In the genomic region with DNA sequence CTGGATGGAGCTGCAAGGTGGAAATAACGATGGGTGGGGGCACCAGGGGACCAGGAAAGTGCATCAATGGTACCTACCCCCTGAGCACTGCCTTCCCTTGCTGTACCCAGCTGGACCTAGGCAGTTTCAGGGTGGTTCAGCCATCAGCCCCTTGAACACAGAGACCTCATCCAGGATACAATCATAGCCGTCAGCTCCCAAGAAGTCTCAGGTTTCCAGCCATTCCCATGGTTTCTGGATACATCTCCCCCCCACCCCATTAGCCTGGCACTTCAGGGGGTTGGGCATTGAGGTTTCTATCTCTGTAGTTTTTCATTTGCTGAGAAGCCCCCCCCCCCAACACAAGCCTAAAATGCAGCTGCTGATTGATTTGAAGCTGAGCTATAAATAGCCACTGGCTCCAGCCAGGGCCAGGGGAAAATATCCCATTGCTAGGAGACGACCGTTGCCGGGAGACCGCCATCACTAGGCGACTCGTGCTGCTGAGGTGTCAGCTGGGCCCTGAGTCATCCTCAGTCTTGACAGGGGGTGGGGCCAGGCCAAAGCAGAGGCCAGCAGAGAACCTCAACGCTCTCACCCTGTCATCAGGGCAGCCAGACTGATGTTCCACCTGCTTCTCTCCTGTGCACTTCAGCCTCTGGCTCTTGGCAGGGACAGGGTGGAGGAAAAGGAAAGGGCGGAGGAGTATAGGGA, we compare ENCODE assay signal across 9 mouse cellular contexts. TPM values are rescaled to one million over a fixed set of nuclear protein-coding genes. Genes with fewer than 3 reads are reported as not detected.
DNase-seq lines count a peak whose midpoint lies in the region; ATAC-seq and TF ChIP-seq lines count a peak whose summit lies in the region.
"Had no signal": no experiment of that assay in that cellular context is flagged by ENCODE, and none has a peak within 500 bp of the region (broad histone marks: within the 10 kb centered on the region; RNA-seq: fewer than 3 reads in every experiment).

No protein-coding gene starts in this region.

- no peaks in the 10 kb centered on the region for H3K9me3 ChIP-seq in forebrain, embryonic 16.5 days (ENCODE audit: control insufficient read depth, low read length)
- H3K9me3 ChIP-seq in hindbrain, embryonic 12.5 days (replicated peaks) = no peaks in the 10 kb centered on the region
- H3K9me3 ChIP-seq in limb, embryonic 14.5 days (ENCODE audit: control insufficient read depth, low read length) = no peaks in the 10 kb centered on the region
- H3K9me3 ChIP-seq: liver, embryonic 13.5 days had no signal

- peak; percentile 88 for ATAC-seq in forebrain, embryonic 16.5 days
- peak; percentile 93 for ATAC-seq in hindbrain, embryonic 12.5 days (ENCODE audit: low FRiP score)
- peak; percentile 58; the same call in 1 of the 2 replicates for ATAC-seq in limb, embryonic 14.5 days (ENCODE audit: low FRiP score, low read depth)

- 8% methylated on average over 10 of the region's 10 CpGs for WGBS in forebrain, embryonic 16.5 days
- 4% methylated on average over 10 of the region's 10 CpGs for WGBS in hindbrain, embryonic 12.5 days
- WGBS in limb, embryonic 14.5 days = 11% methylated on average over 10 of the region's 10 CpGs

- peak overlapping the region; percentile 40 for H3K9ac ChIP-seq in forebrain, embryonic 16.5 days (replicated peaks; ENCODE audit: low read depth, low read length)
- H3K9ac ChIP-seq in hindbrain, embryonic 12.5 days = peak overlapping the region; percentile 28
- no peak overlapping the region; the same call in 1 of the 2 replicates for H3K9ac ChIP-seq in limb, embryonic 14.5 days (ENCODE audit: low read depth, low read length, severe bottlenecking)
- H3K9ac ChIP-seq: liver, embryonic 13.5 days had no signal

- H3K27me3 ChIP-seq in forebrain, embryonic 16.5 days (replicated peaks; ENCODE audit: control insufficient read depth, insufficient read depth, low read length) = no peaks in the 10 kb centered on the region
- no peaks in the 10 kb centered on the region; the same call in 1 of the 2 replicates for H3K27me3 ChIP-seq in hindbrain, embryonic 12.5 days
- peaks cover under 1% of the 10 kb centered on the region; the same call in 1 of the 2 replicates for H3K27me3 ChIP-seq in limb, embryonic 14.5 days (ENCODE audit: control insufficient read depth, insufficient read depth, low read length)

- peak overlapping the region; percentile 65 for H3K27ac ChIP-seq in forebrain, embryonic 16.5 days (ENCODE audit: low read length)
- peak overlapping the region; percentile 94 for H3K27ac ChIP-seq in hindbrain, embryonic 12.5 days
- H3K27ac ChIP-seq in limb, embryonic 14.5 days (replicated peaks; ENCODE audit: low read depth, low read length) = no peak overlapping the region
- H3K27ac ChIP-seq: liver, embryonic 13.5 days had no signal

- DNase-seq in 3T3-L1 (ENCODE audit: low read depth, low spot score) = peak; percentile 92
- DNase-seq in adrenal gland, adult 2 months = peak; percentile 91
- DNase-seq in limb, embryonic 14.5 days (ENCODE audit: low spot score) = peak; percentile 30
- peak; percentile 48 for DNase-seq in skeletal muscle tissue, adult 2 months (ENCODE audit: low read depth, low spot score)
- DNase-seq in kidney, postnatal 25 days = no peak
- DNase-seq in urinary bladder, postnatal 4 days (ENCODE audit: low spot score in 2 of 2) = no peak
- DNase-seq: liver, embryonic 13.5 days had no signal

- H3K4me1 ChIP-seq in forebrain, embryonic 16.5 days (replicated peaks; ENCODE audit: control insufficient read depth, insufficient read depth, low read length) = peaks cover 14% of the 10 kb centered on the region
- H3K4me1 ChIP-seq in hindbrain, embryonic 12.5 days = peaks cover 29% of the 10 kb centered on the region
- no peaks in the 10 kb centered on the region for H3K4me1 ChIP-seq in limb, embryonic 14.5 days (ENCODE audit: control insufficient read depth, insufficient read depth, low read length)
- H3K4me1 ChIP-seq: liver, embryonic 13.5 days had no signal

- no peak overlapping the region for H3K4me3 ChIP-seq in forebrain, embryonic 16.5 days (replicated peaks; ENCODE audit: low read length)
- no peak overlapping the region; the same call in 1 of the 2 replicates for H3K4me3 ChIP-seq in hindbrain, embryonic 12.5 days
- H3K4me3 ChIP-seq in limb, embryonic 14.5 days (replicated peaks; ENCODE audit: low read length) = no peak overlapping the region
- H3K4me3 ChIP-seq: liver, embryonic 13.5 days had no signal

- peak overlapping the region; percentile 24 for H3K4me2 ChIP-seq in forebrain, embryonic 16.5 days (ENCODE audit: low read length)
- peak overlapping the region; percentile 39 for H3K4me2 ChIP-seq in hindbrain, embryonic 12.5 days (replicated peaks)
- no peak overlapping the region for H3K4me2 ChIP-seq in limb, embryonic 14.5 days (replicated peaks; ENCODE audit: low read depth, low read length, severe bottlenecking)
- H3K4me2 ChIP-seq: liver, embryonic 13.5 days had no signal

- H3K36me3 ChIP-seq in forebrain, embryonic 16.5 days (ENCODE audit: control insufficient read depth, insufficient read depth) = no peaks in the 10 kb centered on the region
- no peaks in the 10 kb centered on the region for H3K36me3 ChIP-seq in hindbrain, embryonic 12.5 days
- no peaks in the 10 kb centered on the region for H3K36me3 ChIP-seq in limb, embryonic 14.5 days (ENCODE audit: control insufficient read depth, insufficient read depth, low read length)
- H3K36me3 ChIP-seq: liver, embryonic 13.5 days had no signal

- no peak for TF ChIP-seq POLR2A in limb, embryonic 14.5 days (IDR thresholded peaks at IDR 0.05; ENCODE audit: borderline replicate concordance, extremely low read depth, insufficient read depth, insufficient read length)

RNA-seq across cellular contexts. Expression of gene Fbxl16, which starts 5.9 kb away (rescaled TPM):
- total RNA-seq in adrenal gland, adult 2 months (2021) = 10 to 100 TPM; 26.6 to 54.4 TPM
- polyA plus RNA-seq in adrenal gland, adult 2 months (2012; rRNA removed) = 60.7 and 90.6 TPM in 2 replicates
- polyA plus RNA-seq in forebrain, embryonic 16.5 days (2015; fragmentation: Nextera tagmentation; extraction: Ambion mirVana) = 33.0 and 43.5 TPM in 2 replicates
- polyA plus RNA-seq in hindbrain, embryonic 12.5 days (2016; fragmentation: Nextera tagmentation; extraction: Ambion mirVana) = 22.8 and 23.5 TPM in 2 replicates
- 6.5 and 12.2 TPM in 2 replicates for polyA plus RNA-seq in limb, embryonic 14.5 days (2012; rRNA removed)
- 2.0 and 2.5 TPM in 2 replicates for polyA plus RNA-seq in limb, embryonic 14.5 days (2014; fragmentation: Nextera tagmentation; extraction: Ambion mirVana)

RNA-seq across cellular contexts. Expression of gene Metrn, which starts 6.0 kb away (rescaled TPM):
- 10 to 100 TPM; 16.8 to 33.1 TPM for total RNA-seq in adrenal gland, adult 2 months (2021)
- polyA plus RNA-seq in adrenal gland, adult 2 months (2012; rRNA removed) = 121 and 176 TPM in 2 replicates
- 26.8 and 34.0 TPM in 2 replicates for polyA plus RNA-seq in forebrain, embryonic 16.5 days (2015; fragmentation: Nextera tagmentation; extraction: Ambion mirVana)
- polyA plus RNA-seq in hindbrain, embryonic 12.5 days (2016; fragmentation: Nextera tagmentation; extraction: Ambion mirVana) = 62.2 and 71.0 TPM in 2 replicates
- polyA plus RNA-seq in limb, embryonic 14.5 days (2012; rRNA removed) = 83.6 and 119 TPM in 2 replicates
- 10.5 and 12.6 TPM in 2 replicates for polyA plus RNA-seq in limb, embryonic 14.5 days (2014; fragmentation: Nextera tagmentation; extraction: Ambion mirVana)

RNA-seq across cellular contexts. Expression of gene AC134908.4, which starts 7.5 kb away (rescaled TPM):
- 1 to 10 TPM in 1 of 2 experiments, not detected in 1; 1.2 TPM for total RNA-seq in adrenal gland, adult 2 months (2021)
- polyA plus RNA-seq in adrenal gland, adult 2 months (2012; rRNA removed) = 0.96 TPM in 1 of 2 replicates, not detected in the other
- polyA plus RNA-seq in forebrain, embryonic 16.5 days (2015; fragmentation: Nextera tagmentation; extraction: Ambion mirVana) = 0.60 and 0.71 TPM in 2 replicates
- polyA plus RNA-seq in hindbrain, embryonic 12.5 days (2016; fragmentation: Nextera tagmentation; extraction: Ambion mirVana) = 0.98 TPM in 1 of 2 replicates, not detected in the other
- polyA plus RNA-seq in limb, embryonic 14.5 days (2012; rRNA removed) = not detected in 2 replicates
- 0.30 TPM in 1 of 2 replicates, not detected in the other for polyA plus RNA-seq in limb, embryonic 14.5 days (2014; fragmentation: Nextera tagmentation; extraction: Ambion mirVana)

RNA-seq across cellular contexts. Expression of gene Fam173a, which starts 10.3 kb away (rescaled TPM):
- total RNA-seq in adrenal gland, adult 2 months (2021) = 10 to 100 TPM; 52.0 to 81.1 TPM
- polyA plus RNA-seq in adrenal gland, adult 2 months (2012; rRNA removed) = 125 and 146 TPM in 2 replicates
- polyA plus RNA-seq in forebrain, embryonic 16.5 days (2015; fragmentation: Nextera tagmentation; extraction: Ambion mirVana) = 70.7 and 76.5 TPM in 2 replicates
- polyA plus RNA-seq in hindbrain, embryonic 12.5 days (2016; fragmentation: Nextera tagmentation; extraction: Ambion mirVana) = 69.7 and 76.0 TPM in 2 replicates
- polyA plus RNA-seq in limb, embryonic 14.5 days (2012; rRNA removed) = 114 and 117 TPM in 2 replicates
- 72.5 and 73.8 TPM in 2 replicates for polyA plus RNA-seq in limb, embryonic 14.5 days (2014; fragmentation: Nextera tagmentation; extraction: Ambion mirVana)

RNA-seq across cellular contexts. Expression of gene Ccdc78, which starts 16.6 kb away (rescaled TPM):
- total RNA-seq in adrenal gland, adult 2 months (2021) = not detected
- polyA plus RNA-seq in adrenal gland, adult 2 months (2012; rRNA removed) = 0.11 TPM in 2 replicates
- 0.13 and 0.15 TPM in 2 replicates for polyA plus RNA-seq in forebrain, embryonic 16.5 days (2015; fragmentation: Nextera tagmentation; extraction: Ambion mirVana)
- polyA plus RNA-seq in hindbrain, embryonic 12.5 days (2016; fragmentation: Nextera tagmentation; extraction: Ambion mirVana) = 0.40 and 0.63 TPM in 2 replicates
- polyA plus RNA-seq in limb, embryonic 14.5 days (2012; rRNA removed) = 0.06 and 0.10 TPM in 2 replicates
- polyA plus RNA-seq in limb, embryonic 14.5 days (2014; fragmentation: Nextera tagmentation; extraction: Ambion mirVana) = not detected in 2 replicates

Comparison
In these comparisons a context has a peak if more than half of its experiments do, and no peak if none do; other contexts are left out.
1. DNase-seq: peak in 3T3-L1 (single experiment), adrenal gland, adult 2 months (single experiment), limb, embryonic 14.5 days (single experiment) and skeletal muscle tissue, adult 2 months (single experiment); none in kidney, postnatal 25 days (0 of 2) and urinary bladder, postnatal 4 days (0 of 2).
2. Peak in every context shown above with its lines, with median percentiles within 50 percentile points of each other: ATAC-seq.